Mouse (Mus musculus) liver, embryonic 15.5 days (tissue): Measurements from ENCODE around the gene Kyat3. TPM values are rescaled to one million over a fixed set of nuclear protein-coding genes. Genes with fewer than 3 reads are reported as not detected.
"Not testable (repeated sequence)": the region's sequence is repeated elsewhere in the genome, so short reads cannot be mapped to it uniquely, and the experiment has no call there.

Source experiments
- ATAC-seq: fragments of 200-750 bp; cut with Nextera tagmentation; 2 replicates; pipeline ENCODE4 v1.8.0; 2017; ENCODE audit warnings: moderate number of reproducible peaks, mild to moderate bottlenecking, moderate library complexity; ENCODE audit not compliant: insufficient read depth
- H3K27ac ChIP-seq: fragments of 300-500 bp; sonication (generic); replicated peaks from 2 replicates; pipeline ENCODE4 v1.5.1; 2015; ENCODE audit warnings: mild to moderate bottlenecking, inconsistent platforms
- H3K27me3 ChIP-seq: fragments of 300-500 bp; sonication (generic); 2 replicates; pipeline ENCODE4 v1.6.1; 2015; ENCODE audit warnings: mild to moderate bottlenecking, inconsistent platforms
- H3K36me3 ChIP-seq: fragments of 300-500 bp; sonication (generic); replicated peaks from 2 replicates; pipeline ENCODE4 v1.6.1; 2015; ENCODE audit warnings: moderate library complexity, mild to moderate bottlenecking, inconsistent platforms
- H3K4me1 ChIP-seq: fragments of 300-500 bp; sonication (generic); replicated peaks from 2 replicates; pipeline ENCODE4 v1.6.1; 2015; ENCODE audit warnings: inconsistent platforms
- H3K4me2 ChIP-seq: fragments of 300-500 bp; sonication (generic); 2 replicates; pipeline ENCODE4 v1.6.1; 2015; ENCODE audit warnings: moderate library complexity, mild to moderate bottlenecking, inconsistent platforms
- H3K4me3 ChIP-seq: fragments of 300-500 bp; sonication (generic); replicated peaks from 2 replicates; pipeline ENCODE4 v1.5.1; 2015; ENCODE audit warnings: mild to moderate bottlenecking, inconsistent platforms
- H3K9ac ChIP-seq: fragments of 300-500 bp; sonication (generic); 2 replicates; pipeline ENCODE4 v1.6.1; 2015; ENCODE audit warnings: moderate library complexity, mild to moderate bottlenecking, inconsistent platforms
- H3K9me3 ChIP-seq: fragments of 300-500 bp; sonication (generic); replicated peaks from 2 replicates; pipeline ENCODE4 v1.6.1; 2016; ENCODE audit warnings: inconsistent platforms
- WGBS: fragments of 180-500 bp; shearing (Covaris S2); methylation state at CpG from one replicate; pipeline ENCODE4 v1.1.7; 2015; ENCODE audit warnings: mixed read lengths; ENCODE audit not compliant: insufficient replicate concordance; 5-methylcytosine and 5-hydroxymethylcytosine counted together
- polyA plus RNA-seq: library from polyadenylated mRNA; unstranded; fragments of >200 nt; fragmentation: Nextera tagmentation; extraction: Ambion mirVana; gene quantifications from 2 replicates; pipeline ENCODE4 v1.2.1, GENCODE M21; 2015

Gene Kyat3
- 12.7 and 13.7 TPM in 2 replicates for polyA plus RNA-seq

DNA sequence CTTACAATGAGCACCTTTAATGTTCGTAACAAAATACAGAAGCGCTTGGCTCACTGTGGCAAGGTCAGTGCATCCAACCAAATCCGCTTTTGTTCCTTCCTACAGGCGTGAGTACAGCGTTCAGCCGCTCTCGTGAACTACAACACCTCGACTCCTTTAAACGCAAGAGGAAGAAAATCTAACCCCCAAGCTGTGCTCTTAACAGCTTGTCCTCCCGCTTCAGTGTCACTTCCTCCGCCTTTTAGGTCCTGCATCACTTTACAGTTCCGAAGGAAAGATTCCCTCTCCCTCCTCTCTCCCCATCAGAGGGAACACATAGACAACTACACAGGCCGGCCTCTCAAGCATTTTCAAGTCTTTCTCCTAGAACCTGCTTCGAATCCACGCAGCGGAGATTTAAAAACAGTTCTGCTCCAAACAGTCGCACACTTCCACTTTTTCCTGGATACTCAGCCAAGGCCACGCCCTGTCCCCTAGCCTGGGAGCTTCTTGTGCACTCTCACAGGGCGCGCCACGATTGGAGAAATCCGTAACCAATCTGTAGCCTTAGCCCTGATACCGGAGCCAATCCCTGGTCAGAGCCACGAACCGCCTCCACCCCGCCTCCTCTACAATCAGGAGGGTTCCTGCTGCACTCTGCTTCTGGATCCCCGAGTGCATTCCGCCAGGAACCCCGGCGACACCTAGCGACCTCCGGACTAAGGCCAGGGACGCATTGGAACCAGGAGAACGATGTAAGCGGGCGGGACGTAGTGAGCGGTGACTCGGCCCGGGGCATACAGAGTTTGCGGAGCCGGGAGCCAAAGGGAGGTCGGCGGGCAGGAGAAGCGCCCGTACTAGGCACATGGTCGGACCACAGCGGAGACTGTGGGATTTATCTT lies at the start of gene Kyat3:
Gene Kyat3, plus strand, starts transcription at position 610 of the 881 bp plus-strand sequence.
- peak within 1 kb of the TSS; percentile 37 for H3K9ac ChIP-seq
- H3K27me3 ChIP-seq: peaks cover 12% of the 10 kb centered on the region; the same call in 1 of the 2 replicates
- H3K4me1 ChIP-seq: 0 out of 2 replicates have a peak, but pooled peaks cover 14% of the 10 kb centered on the region
- H3K4me2 ChIP-seq: peak within 1 kb of the TSS; percentile 69
- WGBS: under 1% methylated on average over 48 of the region's 48 CpGs
- peak; percentile 96 for ATAC-seq
- H3K36me3 ChIP-seq: 0 out of 2 replicates have a peak, but pooled peaks cover 4% of the 10 kb centered on the region
- H3K4me3 ChIP-seq: peak within 1 kb of the TSS; percentile 58
- no peaks in the 10 kb centered on the region for H3K9me3 ChIP-seq
- H3K27ac ChIP-seq: peak within 1 kb of the TSS; percentile 72

DNA sequence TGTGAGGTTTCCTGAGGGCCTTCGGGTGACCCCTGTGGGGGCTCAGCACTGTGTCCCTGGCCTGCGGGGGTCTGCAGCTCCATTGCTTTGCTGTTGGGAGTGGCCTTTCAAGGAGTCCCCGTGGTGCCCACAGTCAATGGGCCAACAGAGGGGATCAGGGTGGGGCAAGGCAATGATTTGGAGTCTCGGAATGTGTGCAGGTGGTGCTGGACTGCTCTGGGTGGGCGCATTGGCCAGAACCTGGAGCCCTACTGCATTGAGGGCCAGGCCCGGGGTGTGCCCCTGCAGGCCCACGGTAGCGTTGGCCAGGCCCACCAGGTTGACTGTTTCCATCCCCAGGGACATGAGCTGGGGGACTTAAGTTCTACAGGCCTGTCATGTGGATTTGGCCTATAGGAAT lies 36.1 kb upstream of the Kyat3 start:
- Histone ChIP-seq H3K27me3 (no peaks in the 10 kb centered on the region), H3K4me3 (no peak overlapping the region), H3K4me1 (no peaks in the 10 kb centered on the region), H3K4me2 (no peak overlapping the region), H3K9ac (no peak overlapping the region), H3K9me3 (0 out of 2 replicates have a peak, but pooled peaks cover 5% of the 10 kb centered on the region), H3K27ac (no peak overlapping the region), H3K36me3 (no peaks in the 10 kb centered on the region)
- ATAC-seq: no peak
- 75% methylated on average over 8 of the region's 8 CpGs for WGBS

DNA sequence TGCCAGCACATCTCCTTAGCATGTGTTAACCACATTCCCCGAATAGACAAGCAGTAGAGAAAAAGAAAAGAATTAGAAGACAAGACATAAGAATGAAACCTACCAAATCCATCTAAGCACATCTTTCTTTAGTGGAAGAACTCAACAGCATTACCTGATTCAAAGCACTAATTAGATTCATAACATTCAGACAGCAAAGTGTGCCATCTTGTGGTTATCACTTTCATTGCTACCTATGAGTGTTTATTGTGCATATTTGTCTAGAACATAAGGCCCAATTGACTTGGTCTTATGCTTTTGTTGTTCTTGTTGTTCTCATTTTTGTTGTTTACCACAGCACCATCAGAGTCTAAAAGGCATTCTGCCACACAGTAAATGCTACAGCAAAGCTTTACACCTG lies 26.2 kb upstream of the Kyat3 start:
- WGBS: 55% methylated on average over 1 of the region's 1 CpGs
- Histone ChIP-seq H3K4me3 (no peak overlapping the region), H3K9ac (no peak overlapping the region), H3K36me3 (no peaks in the 10 kb centered on the region), H3K4me1 (no peaks in the 10 kb centered on the region), H3K4me2 (no peak overlapping the region), H3K27me3 (no peaks in the 10 kb centered on the region), H3K9me3 (no peaks in the 10 kb centered on the region), H3K27ac (no peak overlapping the region)
- no peak for ATAC-seq

DNA sequence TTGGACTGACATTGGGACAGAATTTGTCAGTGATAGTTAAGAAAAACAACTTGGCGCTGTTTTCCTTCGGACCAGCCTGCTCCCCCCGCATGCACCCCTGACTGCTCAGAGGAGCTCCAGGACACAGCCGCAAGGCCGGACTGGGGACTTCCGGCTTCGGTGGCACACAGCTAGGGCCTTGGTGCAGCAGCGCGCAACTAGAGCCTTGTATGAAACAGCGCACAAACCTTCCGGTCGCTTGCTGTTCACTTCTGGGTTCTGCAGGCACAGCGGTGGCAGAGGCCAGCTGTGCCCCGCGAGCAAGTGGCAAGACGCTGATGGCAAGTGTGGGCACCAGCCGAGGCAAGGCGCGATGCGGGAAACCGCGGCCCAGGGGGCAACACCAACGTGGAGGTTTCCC lies 12.9 kb upstream of the Kyat3 start:
- H3K27me3 ChIP-seq: no peaks in the 10 kb centered on the region
- H3K4me1 ChIP-seq: no peaks in the 10 kb centered on the region
- WGBS: 62% methylated on average over 23 of the region's 23 CpGs
- 0 out of 2 replicates have a peak, but pooled peaks cover 4% of the 10 kb centered on the region for H3K9me3 ChIP-seq
- no peak overlapping the region for H3K4me3 ChIP-seq
- H3K4me2 ChIP-seq: peak overlapping the region; percentile 39
- no peak overlapping the region for H3K9ac ChIP-seq
- H3K27ac ChIP-seq: no peak overlapping the region
- no peaks in the 10 kb centered on the region for H3K36me3 ChIP-seq
- no peak for ATAC-seq

DNA sequence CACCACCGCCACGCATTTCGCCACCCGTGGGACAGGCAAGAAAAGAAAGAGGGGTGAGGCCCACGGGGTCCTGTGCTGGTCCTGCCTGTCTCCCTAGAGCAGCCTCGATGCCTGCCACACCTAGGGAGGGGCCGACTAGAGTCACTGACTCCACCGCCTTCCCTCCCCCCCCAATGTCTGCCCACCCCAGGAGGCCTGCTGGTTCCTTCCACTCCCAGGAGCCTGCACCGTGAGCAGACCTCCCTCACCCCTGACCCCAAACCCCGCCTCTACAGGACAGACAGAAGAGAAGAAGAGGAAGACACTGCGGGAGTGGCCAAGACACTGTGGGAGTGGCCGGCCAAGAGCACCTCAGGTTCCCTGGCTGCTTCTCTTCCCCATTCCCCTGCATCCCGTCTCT lies 12.5 kb upstream of the Kyat3 start:
- WGBS: 39% methylated on average over 13 of the region's 13 CpGs
- no peak overlapping the region for H3K27ac ChIP-seq
- no peak overlapping the region for H3K9ac ChIP-seq
- H3K4me2 ChIP-seq: peak overlapping the region; percentile 39
- H3K27me3 ChIP-seq: no peaks in the 10 kb centered on the region
- H3K4me1 ChIP-seq: no peaks in the 10 kb centered on the region
- no peak overlapping the region for H3K4me3 ChIP-seq
- ATAC-seq: 0 out of 2 replicates have a peak, but pooled peaks have one; percentile 12
- 0 out of 2 replicates have a peak, but pooled peaks cover 4% of the 10 kb centered on the region for H3K9me3 ChIP-seq
- no peaks in the 10 kb centered on the region for H3K36me3 ChIP-seq

DNA sequence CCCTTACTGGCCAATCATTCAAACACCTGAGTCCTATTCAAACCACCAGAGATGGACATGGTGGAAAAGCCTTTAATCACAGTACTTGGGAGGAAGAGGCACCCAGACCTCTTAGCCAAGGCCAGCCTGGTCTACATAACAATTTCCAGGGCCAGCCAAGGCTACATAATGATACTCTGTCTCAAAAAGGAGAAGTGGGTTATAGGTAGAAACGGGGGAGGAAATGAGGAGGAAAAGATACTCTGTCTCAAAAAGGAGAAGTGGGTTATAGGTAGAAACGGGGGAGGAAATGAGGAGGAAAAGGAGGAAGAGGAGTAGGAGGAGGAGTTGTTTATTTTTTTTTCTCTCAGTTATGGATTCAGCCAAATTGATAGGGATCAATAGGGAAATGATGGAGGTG lies 4.3 kb upstream of the Kyat3 start:
- peaks cover 9% of the 10 kb centered on the region; the same call in 1 of the 2 replicates for H3K27me3 ChIP-seq
- H3K4me1 ChIP-seq: 0 out of 2 replicates have a peak, but pooled peaks cover 9% of the 10 kb centered on the region
- H3K9ac ChIP-seq: no peak overlapping the region
- 9% methylated on average over 2 of the region's 2 CpGs for WGBS
- no peak for ATAC-seq
- H3K27ac ChIP-seq: no peak overlapping the region
- H3K4me3 ChIP-seq: no peak overlapping the region
- H3K4me2 ChIP-seq: no peak overlapping the region
- H3K36me3 ChIP-seq: no peaks in the 10 kb centered on the region
- no peaks in the 10 kb centered on the region for H3K9me3 ChIP-seq

DNA sequence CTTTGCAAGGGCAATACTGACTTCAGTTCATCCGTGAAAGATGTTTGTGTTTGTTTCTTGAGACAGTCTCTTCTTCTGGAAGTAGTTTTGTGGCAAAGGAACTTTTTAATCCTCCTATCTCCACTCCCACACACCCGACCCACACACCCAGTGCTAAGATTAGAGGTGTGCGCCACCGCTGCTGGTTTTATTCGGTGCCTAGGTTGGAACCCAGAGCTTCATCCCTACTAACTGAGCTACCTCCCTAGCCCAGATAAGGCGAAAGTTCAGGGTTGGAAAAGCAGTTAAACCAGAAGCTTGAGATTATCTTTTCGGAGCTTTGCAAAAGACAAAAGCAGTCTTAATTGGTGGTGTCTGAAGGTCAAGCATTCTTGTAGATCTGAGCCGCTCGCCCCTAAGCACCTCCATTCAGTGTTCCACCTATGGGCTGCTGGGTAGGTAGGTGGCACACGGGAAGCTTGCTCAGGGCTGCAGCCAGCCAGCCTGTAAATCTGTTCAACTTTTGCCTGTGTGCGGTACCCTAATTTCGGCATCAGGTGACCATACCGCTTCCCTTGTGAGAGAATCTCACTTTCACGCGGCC lies 647 bp downstream of the Kyat3 start:
- Histone ChIP-seq H3K27me3 (peaks cover 12% of the 10 kb centered on the region; the same call in 1 of the 2 replicates), H3K4me3 (peak overlapping the region; percentile 58), H3K36me3 (0 out of 2 replicates have a peak, but pooled peaks cover 4% of the 10 kb centered on the region), H3K27ac (peak overlapping the region; percentile 64; the same call in 1 of the 2 replicates), H3K9me3 (no peaks in the 10 kb centered on the region), H3K4me2 (peak overlapping the region; percentile 69), H3K4me1 (0 out of 2 replicates have a peak, but pooled peaks cover 14% of the 10 kb centered on the region), H3K9ac (peak overlapping the region; percentile 37)
- WGBS: 17% methylated on average over 15 of the region's 15 CpGs
- ATAC-seq: no peak

DNA sequence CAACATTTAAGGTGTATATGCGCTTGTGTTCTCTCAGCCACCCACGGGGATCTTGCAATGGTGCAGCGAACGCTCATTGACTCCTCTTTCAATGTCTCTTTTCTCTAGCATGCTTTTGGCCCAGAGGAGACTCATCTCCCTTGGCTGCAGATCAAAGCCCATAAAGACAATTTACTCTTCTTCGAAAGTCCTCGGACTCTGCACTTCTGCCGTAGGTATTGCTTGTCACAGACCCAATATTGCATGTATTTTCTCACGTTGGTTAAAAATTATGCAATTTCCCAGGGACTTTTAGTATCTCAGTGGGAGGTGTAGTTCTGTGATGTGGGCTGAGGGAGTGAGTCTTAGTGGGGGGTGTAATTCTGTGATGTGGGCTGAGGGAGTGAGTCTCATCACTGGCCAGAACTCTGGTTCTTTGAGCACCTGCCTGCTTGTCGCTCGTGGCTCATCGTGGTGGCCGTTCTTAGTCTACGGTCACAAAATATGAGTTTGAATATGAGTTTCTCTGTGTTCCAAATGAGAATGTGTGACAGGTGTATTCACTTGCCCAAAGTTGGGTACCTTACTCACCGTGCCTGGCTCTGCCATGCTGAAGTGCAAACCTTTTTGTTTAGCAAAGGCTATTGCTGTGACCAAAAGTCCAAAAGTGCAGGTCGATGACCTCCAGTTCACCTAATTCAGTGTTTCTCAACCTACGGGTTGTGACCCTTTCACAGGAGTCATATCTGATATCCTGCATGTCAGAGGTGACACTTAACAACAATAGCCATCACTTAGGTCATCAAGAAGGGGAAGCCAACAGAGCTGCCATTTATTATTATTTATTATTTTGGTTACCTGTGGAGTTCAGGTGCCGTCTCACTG lies 6.0 kb downstream of the Kyat3 start:
- WGBS: 74% methylated on average over 17 of the region's 17 CpGs
- Histone ChIP-seq H3K4me1 (peaks cover 17% of the 10 kb centered on the region; the same call in 1 of the 2 replicates), H3K27ac (peak overlapping the region; percentile 45), H3K27me3 (no peaks in the 10 kb centered on the region), H3K36me3 (0 out of 2 replicates have a peak, but pooled peaks cover 4% of the 10 kb centered on the region), H3K9me3 (no peaks in the 10 kb centered on the region), H3K4me2 (no peak overlapping the region), H3K9ac (no peak overlapping the region), H3K4me3 (no peak overlapping the region)
- peak; percentile 64 for ATAC-seq

DNA sequence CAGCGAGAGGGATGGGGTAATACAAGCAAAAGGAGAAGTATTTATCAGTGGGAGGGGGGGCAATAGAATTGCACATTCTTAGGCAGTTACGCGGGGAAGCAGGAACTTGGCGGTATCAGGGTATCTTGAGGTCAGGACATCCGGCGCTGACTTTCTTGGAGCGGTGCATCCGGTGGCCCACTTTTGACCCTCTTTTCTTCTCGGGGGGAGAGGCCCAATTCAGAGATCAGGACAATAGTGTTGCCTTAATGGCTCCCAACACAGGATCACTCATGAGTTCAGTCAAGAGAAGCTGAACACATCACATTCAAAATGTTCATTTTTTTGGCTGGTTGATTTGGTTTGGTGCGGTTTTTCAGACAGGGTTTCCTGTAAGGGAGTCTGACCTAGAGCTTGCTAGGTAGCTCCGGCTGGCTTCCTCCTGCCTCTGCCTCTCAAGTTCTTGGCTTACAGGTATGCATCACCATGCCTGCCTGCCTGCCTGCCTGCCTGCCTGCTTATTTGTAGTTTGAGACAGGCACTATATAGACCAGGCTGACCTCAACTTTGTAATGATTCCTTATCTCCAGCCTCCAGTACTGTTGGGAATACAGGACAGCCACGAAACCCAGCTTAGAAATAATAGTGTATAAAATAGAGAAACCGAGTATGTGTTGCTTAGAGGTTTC lies 7.5 kb downstream of the Kyat3 start:
- not testable (repeated sequence) for H3K4me3 ChIP-seq, ATAC-seq, H3K9ac ChIP-seq, H3K9me3 ChIP-seq, H3K4me2 ChIP-seq, H3K27ac ChIP-seq, H3K36me3 ChIP-seq, H3K27me3 ChIP-seq
- peaks cover 15% of the 10 kb centered on the region; the same call in 1 of the 2 replicates for H3K4me1 ChIP-seq
- 61% methylated on average over 13 of the region's 13 CpGs for WGBS

DNA sequence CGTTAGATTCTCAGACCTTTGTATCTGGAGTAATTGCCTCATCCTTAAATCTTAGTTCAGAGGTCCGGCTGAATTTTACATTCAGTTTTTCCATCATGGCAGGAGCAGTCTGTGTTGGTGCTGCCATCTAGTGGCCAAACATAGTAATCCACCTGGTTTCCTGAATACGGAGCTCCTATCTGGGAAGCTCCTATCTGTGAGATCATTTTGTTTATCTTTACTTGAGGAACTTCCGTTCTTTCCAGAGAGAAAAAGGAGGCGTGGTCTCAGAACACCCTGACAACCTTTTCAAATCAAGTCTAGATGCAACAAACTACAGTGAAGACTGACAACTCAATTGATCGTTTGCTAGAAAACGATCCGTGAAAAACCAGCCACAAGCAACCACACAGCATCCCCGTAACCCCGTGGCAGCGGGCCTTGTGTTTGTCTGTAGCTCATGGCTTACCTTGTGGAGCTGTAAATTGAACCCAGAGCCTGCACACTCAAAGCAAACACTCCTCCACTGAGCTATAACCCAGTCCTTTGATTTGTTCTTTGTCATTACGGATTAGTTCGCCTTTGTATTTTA lies 8.1 kb downstream of the Kyat3 start:
- 0 out of 2 replicates have a peak, but pooled peaks cover 4% of the 10 kb centered on the region for H3K36me3 ChIP-seq
- no peaks in the 10 kb centered on the region for H3K27me3 ChIP-seq
- no peak overlapping the region for H3K4me3 ChIP-seq
- H3K9ac ChIP-seq: no peak overlapping the region
- 40% methylated on average over 13 of the region's 13 CpGs for WGBS
- no peaks in the 10 kb centered on the region for H3K9me3 ChIP-seq
- no peak overlapping the region for H3K4me2 ChIP-seq
- no peak for ATAC-seq
- peaks cover 15% of the 10 kb centered on the region; the same call in 1 of the 2 replicates for H3K4me1 ChIP-seq
- H3K27ac ChIP-seq: no peak overlapping the region
